Mouse (Mus musculus): ENCODE data around the gene Pdia3. TPM values are rescaled to one million over a fixed set of nuclear protein-coding genes. Genes with fewer than 3 reads are reported as not detected.
A peak's percentile ranks its signal among the peaks of the same experiment; 100 is the strongest.
"Not testable (repeated sequence)": the region's sequence is repeated elsewhere in the genome, so short reads cannot be mapped to it uniquely, and the experiment has no call there.

Gene Pdia3
- polyA plus RNA-seq (2012; rRNA removed) (61.0 and 95.7 TPM in 2 replicates), polyA plus RNA-seq (2014; fragmentation: Nextera tagmentation; extraction: Ambion mirVana) (186 and 188 TPM in 2 replicates)

DNA sequence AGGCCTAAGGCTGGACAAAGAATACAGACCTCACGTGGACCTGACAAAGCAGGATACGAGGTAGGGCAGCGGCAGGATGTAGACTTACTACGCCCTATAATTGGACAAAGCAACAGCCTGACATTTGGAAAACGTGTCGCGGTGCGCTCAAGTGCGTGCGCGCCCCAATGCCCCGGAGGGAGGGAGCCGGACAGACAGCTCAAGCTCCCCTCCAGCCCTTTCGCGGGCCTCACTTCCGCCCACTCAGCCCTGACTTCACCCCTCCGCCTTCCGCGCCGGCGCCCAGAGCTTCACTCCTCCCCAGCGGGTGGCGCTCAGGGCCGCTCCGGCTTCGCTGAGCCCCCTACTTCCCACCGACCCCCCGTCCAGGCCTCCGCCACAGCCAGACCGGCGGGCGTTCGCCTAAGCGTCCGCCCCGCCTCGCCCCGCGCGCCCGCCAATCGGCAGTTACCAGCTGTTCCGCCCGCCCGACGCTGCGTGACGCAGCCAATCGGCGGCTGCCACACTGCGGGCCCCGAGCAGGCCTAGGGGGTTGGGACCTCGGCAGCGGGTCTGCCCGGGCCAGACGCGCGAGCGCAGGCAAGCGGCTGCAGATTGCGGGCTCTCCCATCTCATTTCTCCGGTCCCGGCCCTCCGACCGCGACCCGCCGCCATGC is at the start of gene Pdia3, which contains the start of gene Catsper2:
Gene Pdia3 (plus strand): TSS at position 389 of the 656 bp plus-strand sequence.
Gene Catsper2 (minus strand): TSS at position 406 of the 656 bp plus-strand sequence.
- TF ChIP-seq EP300 (IDR thresholded peaks at IDR 0.05; ENCODE audit: low read depth): no peak
- TF ChIP-seq CTCF (IDR thresholded peaks at IDR 0.05; ENCODE audit: low read depth): peak; percentile 44
- H3K4me1 ChIP-seq (replicated peaks; ENCODE audit: control insufficient read depth in 2 of 2, insufficient read depth in 2 of 2, low read length in 1 of 2): peaks cover 10 to 17% of the 10 kb centered on the region in 2 experiments
- peak; percentile 83 to 85 (median 84) for DNase-seq (ENCODE audit: low read depth in 3 of 3, low spot score in 3 of 3)
- WGBS (ENCODE audit: insufficient replicate concordance): under 1% methylated on average over 63 of the region's 68 CpGs
- peaks cover 10% of the 10 kb centered on the region for H3K36me3 ChIP-seq (replicated peaks; ENCODE audit: control insufficient read depth, insufficient read depth, low read depth)
- peak within 1 kb of the TSS; percentile 66 for H3K4me2 ChIP-seq (ENCODE audit: low read depth)
- peak within 1 kb of the TSS; percentile 95 for H3K9ac ChIP-seq (replicated peaks)
- H3K4me3 ChIP-seq (ENCODE audit: insufficient read depth in 1 of 2, low read depth in 2 of 2, low read length in 2 of 2): peak within 1 kb of the TSS; percentile 90 to 94
- H3K9me3 ChIP-seq (ENCODE audit: control insufficient read depth, low read length): no peaks in the 10 kb centered on the region
- peak; percentile 98 for ATAC-seq (ENCODE audit: insufficient read depth)
- peak within 1 kb of the TSS; percentile 84 for H3K27ac ChIP-seq
- H3K27me3 ChIP-seq (ENCODE audit: control insufficient read depth, insufficient read depth, low read length): no peaks in the 10 kb centered on the region

DNA sequence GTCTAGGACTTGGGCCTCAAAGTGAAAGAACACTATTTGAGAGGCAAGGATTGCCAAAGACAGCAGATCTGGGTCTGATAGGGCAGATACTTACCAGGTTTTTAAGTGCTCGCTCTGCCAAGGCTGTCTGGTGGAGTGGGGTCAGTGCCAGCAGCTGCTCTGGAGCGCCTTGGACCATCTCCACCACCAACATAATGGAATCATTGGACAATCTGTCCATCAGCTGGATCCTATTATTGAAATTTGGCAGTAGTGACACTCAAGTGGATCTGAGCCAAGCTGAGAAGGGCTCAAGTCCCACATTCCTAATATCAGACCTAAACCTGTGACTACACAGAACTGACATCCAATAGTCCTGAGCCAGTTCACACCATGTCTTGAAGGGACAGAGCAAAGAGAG is 44.7 kb upstream of the Pdia3 start:
- ATAC-seq (ENCODE audit: insufficient read depth) (no peak), DNase-seq (ENCODE audit: low read depth in 3 of 3, low spot score in 3 of 3) (no peak)
- TF ChIP-seq CTCF (IDR thresholded peaks at IDR 0.05; ENCODE audit: low read depth) (no peak), EP300 (IDR thresholded peaks at IDR 0.05; ENCODE audit: low read depth) (no peak)
- WGBS (ENCODE audit: insufficient replicate concordance): 60% methylated on average over 2 of the region's 2 CpGs
- Histone ChIP-seq H3K9ac (replicated peaks) (no peak overlapping the region), H3K36me3 (replicated peaks; ENCODE audit: control insufficient read depth, insufficient read depth, low read depth) (no peaks in the 10 kb centered on the region), H3K4me2 (ENCODE audit: low read depth) (no peak overlapping the region), H3K4me3 (ENCODE audit: insufficient read depth in 1 of 2, low read depth in 2 of 2, low read length in 2 of 2) (no peak overlapping the region), H3K27me3 (ENCODE audit: control insufficient read depth, insufficient read depth, low read length) (no peaks in the 10 kb centered on the region), H3K9me3 (ENCODE audit: control insufficient read depth, low read length) (no peaks in the 10 kb centered on the region), H3K27ac (no peak overlapping the region), H3K4me1 (replicated peaks; ENCODE audit: control insufficient read depth in 2 of 2, insufficient read depth in 2 of 2, low read length in 1 of 2) (no peaks in the 10 kb centered on the region)

DNA sequence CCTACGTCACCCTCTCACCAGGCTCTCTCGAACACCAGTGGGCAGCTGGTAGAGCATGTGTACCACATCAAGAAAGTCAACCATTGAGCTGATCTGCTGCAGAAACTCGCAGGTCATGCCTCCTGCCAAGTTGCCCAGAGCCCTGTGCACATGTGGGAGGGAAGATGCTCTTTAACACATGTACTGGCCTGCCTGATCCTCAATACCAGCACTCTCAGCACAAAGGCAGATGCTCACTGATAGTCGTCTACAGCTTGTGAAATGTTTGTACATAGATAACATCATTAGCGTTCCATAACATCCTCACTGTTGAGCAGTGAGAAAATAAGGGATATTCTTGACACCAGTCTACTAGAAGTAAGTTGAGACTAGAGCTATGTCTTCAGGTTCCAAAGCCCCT is 42.7 kb upstream of the Pdia3 start:
- ATAC-seq (ENCODE audit: insufficient read depth) (no peak), DNase-seq (ENCODE audit: low read depth in 3 of 3, low spot score in 3 of 3) (no peak)
- Histone ChIP-seq H3K4me1 (replicated peaks; ENCODE audit: control insufficient read depth in 2 of 2, insufficient read depth in 2 of 2, low read length in 1 of 2) (no peaks in the 10 kb centered on the region), H3K4me3 (ENCODE audit: insufficient read depth in 1 of 2, low read depth in 2 of 2, low read length in 2 of 2) (no peak overlapping the region), H3K4me2 (ENCODE audit: low read depth) (no peak overlapping the region), H3K9me3 (ENCODE audit: control insufficient read depth, low read length) (no peaks in the 10 kb centered on the region), H3K36me3 (replicated peaks; ENCODE audit: control insufficient read depth, insufficient read depth, low read depth) (no peaks in the 10 kb centered on the region), H3K9ac (replicated peaks) (no peak overlapping the region), H3K27ac (no peak overlapping the region), H3K27me3 (ENCODE audit: control insufficient read depth, insufficient read depth, low read length) (no peaks in the 10 kb centered on the region)
- WGBS (ENCODE audit: insufficient replicate concordance): 60% methylated on average over 5 of the region's 5 CpGs
- TF ChIP-seq CTCF (IDR thresholded peaks at IDR 0.05; ENCODE audit: low read depth) (no peak), EP300 (IDR thresholded peaks at IDR 0.05; ENCODE audit: low read depth) (no peak)

DNA sequence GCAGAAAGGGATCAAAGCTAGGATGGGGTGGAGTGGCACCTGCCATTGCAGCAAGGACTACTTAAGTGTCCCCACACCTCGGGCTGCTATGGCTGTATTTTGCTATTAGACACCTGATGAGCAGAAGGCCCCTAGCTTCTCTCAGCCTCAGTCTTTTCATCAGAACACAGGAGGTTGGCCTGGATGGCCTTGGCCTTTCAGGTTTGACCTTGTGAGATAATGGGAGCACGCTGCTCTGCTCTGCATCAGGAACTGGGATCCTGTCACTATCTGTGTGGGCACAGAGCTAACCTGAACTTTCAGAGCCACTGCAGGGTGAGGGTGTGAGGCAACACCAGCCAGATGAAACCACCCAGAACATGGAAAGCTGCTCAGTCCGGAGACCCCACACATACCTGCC is 41.3 kb upstream of the Pdia3 start:
- Histone ChIP-seq H3K27ac (no peak overlapping the region), H3K9me3 (ENCODE audit: control insufficient read depth, low read length) (no peaks in the 10 kb centered on the region), H3K4me3 (ENCODE audit: insufficient read depth in 1 of 2, low read depth in 2 of 2, low read length in 2 of 2) (no peak overlapping the region), H3K36me3 (replicated peaks; ENCODE audit: control insufficient read depth, insufficient read depth, low read depth) (no peaks in the 10 kb centered on the region), H3K9ac (replicated peaks) (no peak overlapping the region), H3K4me2 (ENCODE audit: low read depth) (no peak overlapping the region), H3K27me3 (ENCODE audit: control insufficient read depth, insufficient read depth, low read length) (no peaks in the 10 kb centered on the region), H3K4me1 (replicated peaks; ENCODE audit: control insufficient read depth in 2 of 2, insufficient read depth in 2 of 2, low read length in 1 of 2) (no peaks in the 10 kb centered on the region)
- WGBS (ENCODE audit: insufficient replicate concordance): 44% methylated on average over 3 of the region's 3 CpGs
- no peak for TF ChIP-seq EP300 (IDR thresholded peaks at IDR 0.05; ENCODE audit: low read depth)
- ATAC-seq (ENCODE audit: insufficient read depth): no peak
- no peak for DNase-seq (ENCODE audit: low read depth in 3 of 3, low spot score in 3 of 3)

DNA sequence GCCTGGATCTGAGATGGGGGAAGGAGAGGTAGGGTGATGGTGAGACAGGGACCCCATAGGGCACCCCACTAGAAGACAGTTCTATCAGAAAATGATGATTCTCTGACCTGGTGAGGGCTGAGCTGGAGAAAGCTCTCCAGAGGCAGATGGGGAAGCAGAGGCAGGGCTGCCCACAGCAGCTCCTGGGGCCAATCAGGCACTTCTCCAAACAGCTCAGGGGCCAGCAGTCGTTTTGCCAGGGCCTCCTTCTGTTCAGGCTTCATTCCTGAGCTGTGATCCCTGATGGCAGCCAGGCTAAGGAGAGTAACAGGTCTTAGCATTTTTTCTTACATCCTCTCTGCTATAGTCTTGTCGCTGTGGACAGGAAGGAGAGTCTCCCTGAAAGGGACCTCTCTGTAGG is 38.8 kb upstream of the Pdia3 start:
- no peak for ATAC-seq (ENCODE audit: insufficient read depth)
- TF ChIP-seq EP300 (IDR thresholded peaks at IDR 0.05; ENCODE audit: low read depth): no peak
- TF ChIP-seq CTCF (IDR thresholded peaks at IDR 0.05; ENCODE audit: low read depth): no peak
- Histone ChIP-seq H3K4me3 (ENCODE audit: insufficient read depth in 1 of 2, low read depth in 2 of 2, low read length in 2 of 2) (no peak overlapping the region), H3K4me2 (ENCODE audit: low read depth) (no peak overlapping the region), H3K4me1 (replicated peaks; ENCODE audit: control insufficient read depth in 2 of 2, insufficient read depth in 2 of 2, low read length in 1 of 2) (no peaks in the 10 kb centered on the region), H3K36me3 (replicated peaks; ENCODE audit: control insufficient read depth, insufficient read depth, low read depth) (no peaks in the 10 kb centered on the region), H3K27me3 (ENCODE audit: control insufficient read depth, insufficient read depth, low read length) (no peaks in the 10 kb centered on the region), H3K27ac (no peak overlapping the region), H3K9me3 (ENCODE audit: control insufficient read depth, low read length) (no peaks in the 10 kb centered on the region), H3K9ac (replicated peaks) (no peak overlapping the region)
- whole genome bisulfite sequencing (ENCODE audit: insufficient replicate concordance): 36% methylated on average over 2 of the region's 2 CpGs
- no peak for DNase-seq (ENCODE audit: low read depth in 3 of 3, low spot score in 3 of 3)

DNA sequence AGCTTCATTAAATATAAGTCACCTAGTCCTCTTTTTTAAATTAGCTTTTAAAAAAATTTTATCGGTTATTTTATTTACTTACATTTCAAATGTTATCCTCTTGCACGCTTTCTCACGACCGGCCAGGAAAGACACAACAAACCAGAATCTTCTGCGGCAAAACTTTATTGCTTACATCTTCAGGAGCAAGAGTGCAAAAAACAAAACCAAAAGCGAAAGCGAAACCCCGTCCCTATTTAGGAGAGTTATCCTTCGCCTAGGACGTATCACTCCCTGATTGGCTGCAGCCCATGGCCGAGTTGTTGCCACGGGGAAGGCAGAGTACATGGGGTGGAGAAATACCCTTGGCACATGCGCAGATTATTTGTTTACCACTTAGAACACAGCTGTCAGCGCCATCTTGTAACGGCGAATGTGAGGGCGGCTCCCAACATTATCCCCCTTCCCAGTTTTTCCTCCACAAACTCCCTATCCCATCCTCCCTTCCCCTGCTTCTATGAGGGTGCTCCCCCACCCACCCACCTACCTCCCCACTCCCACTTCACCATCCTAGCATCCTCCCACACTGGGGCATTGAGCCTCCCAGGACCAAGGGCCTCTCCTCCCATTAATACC is 26.5 kb upstream of the Pdia3 start, which contains the start of gene Strc:
Gene Strc (minus strand): TSS at position 208 of the 615 bp plus-strand sequence.
- H3K4me2 ChIP-seq (ENCODE audit: low read depth); ATAC-seq (ENCODE audit: insufficient read depth); H3K9me3 ChIP-seq (ENCODE audit: control insufficient read depth, low read length); H3K27ac ChIP-seq; H3K9ac ChIP-seq (replicated peaks); H3K36me3 ChIP-seq (replicated peaks; ENCODE audit: control insufficient read depth, insufficient read depth, low read depth); H3K4me1 ChIP-seq (replicated peaks; ENCODE audit: control insufficient read depth in 2 of 2, insufficient read depth in 2 of 2, low read length in 1 of 2); DNase-seq (ENCODE audit: low read depth in 3 of 3, low spot score in 3 of 3); H3K4me3 ChIP-seq (ENCODE audit: insufficient read depth in 1 of 2, low read depth in 2 of 2, low read length in 2 of 2); H3K27me3 ChIP-seq (ENCODE audit: control insufficient read depth, insufficient read depth, low read length): not testable (repeated sequence)
- WGBS (ENCODE audit: insufficient replicate concordance): 84% methylated on average over 14 of the region's 17 CpGs

Measured in liver, embryonic 14.5 days (tissue).